Mouse (Mus musculus) ES-Bruce4 (cell line): ENCODE results near the gene Ltb.

Source experiments
- CTCF ChIP-seq: IDR thresholded peaks from one replicate; pipeline ENCODE4 v1.8.1; 2011; ENCODE audit warnings: low read depth, low read length
- EP300 ChIP-seq: IDR thresholded peaks from 2 replicates; pipeline ENCODE4 v1.6.1; 2011; ENCODE audit warnings: low read depth, low read length; ENCODE audit not compliant: insufficient read depth
- POLR2A ChIP-seq: IDR thresholded peaks from one replicate; pipeline ENCODE4 v1.8.1; 2011; ENCODE audit warnings: low read length; ENCODE audit not compliant: insufficient read depth

DNA sequence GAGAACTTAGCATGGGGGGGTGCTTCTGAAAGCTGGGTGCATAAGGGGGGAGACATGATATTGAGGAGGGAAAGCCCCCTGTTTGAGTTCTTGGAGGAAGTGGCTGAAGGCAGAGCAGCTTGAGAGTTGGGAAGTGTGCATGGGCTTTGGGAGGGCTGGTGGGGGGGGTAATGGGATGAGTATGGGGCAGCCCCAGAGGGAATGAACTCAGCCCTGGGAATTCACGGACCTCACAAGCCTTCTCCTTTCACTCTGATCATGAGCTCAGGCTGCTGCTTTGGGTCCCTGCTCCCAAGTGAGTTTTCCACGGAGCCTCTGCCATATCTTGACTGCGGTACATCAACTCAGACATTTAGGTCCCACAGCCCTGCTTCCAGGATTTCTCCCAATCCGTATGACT lies 8.2 kb downstream of the Ltb start:
- TF ChIP-seq POLR2A (no peak), CTCF (no peak), EP300 (no peak)
